Comparison of ENCODE assay signal across 26 mouse cellular contexts in genomic region chr9:77716009-77716408, GRCm38 (mm10). TPM values are rescaled to one million over a fixed set of nuclear protein-coding genes. Genes with fewer than 3 reads are reported as not detected.
DNase-seq lines count a peak whose midpoint lies in the region; ATAC-seq and TF ChIP-seq lines count a peak whose summit lies in the region.
"Had no signal": no experiment of that assay in that cellular context is flagged by ENCODE, and none has a peak within 500 bp of the region (broad histone marks: within the 10 kb centered on the region; RNA-seq: fewer than 3 reads in every experiment).

No protein-coding gene starts in this region.

- ATAC-seq in granulocyte monocyte progenitor cell, adult 5-6 weeks (replicated peaks; ENCODE audit: poor library complexity, severe bottlenecking) = peak; percentile 73
- peak; percentile 67 for ATAC-seq in megakaryocyte progenitor cell, adult 5-6 weeks (replicated peaks; ENCODE audit: poor library complexity)
- no peak for ATAC-seq in megakaryocyte-erythroid progenitor cell, adult 5-6 weeks (replicated peaks; ENCODE audit: low FRiP score, low TSS enrichment, poor library complexity, severe bottlenecking)
- no peak for ATAC-seq in forebrain, embryonic 12.5 days (ENCODE audit: low FRiP score)
- ATAC-seq: activated CD4-positive, CD25-positive, alpha-beta regulatory T cell, adult 4 months; CD4-positive, CD25-positive, alpha-beta regulatory T cell, adult 4 months; forebrain, embryonic 13.5 days; forebrain, embryonic 15.5 days; forebrain, postnatal 0 days had no signal

- 91% methylated on average over 1 of the region's 1 CpGs for WGBS in forebrain, embryonic 12.5 days

- H3K79me2 ChIP-seq in CH12.LX (replicated peaks; ENCODE audit: control insufficient read depth, extremely low read depth, insufficient read depth, poor library complexity, severe bottlenecking) = no peaks in the 10 kb centered on the region

- no peak for TF ChIP-seq EP300 in CH12.LX (IDR thresholded peaks at IDR 0.05; ENCODE audit: low read length)

- TF ChIP-seq POLR2A in CH12.LX (IDR thresholded peaks at IDR 0.05; ENCODE audit: low read depth, low read length) = no peak

- H3K36me3 ChIP-seq in CH12.LX (replicated peaks in 1 of 2; ENCODE audit: control insufficient read depth in 1 of 2, insufficient read depth in 1 of 2, low read length in 1 of 2) = no peaks in the 10 kb centered on the region
- H3K36me3 ChIP-seq in forebrain, embryonic 12.5 days (replicated peaks) = no peaks in the 10 kb centered on the region
- H3K36me3 ChIP-seq: embryonic facial prominence, embryonic 13.5 days; embryonic facial prominence, embryonic 15.5 days; forebrain, embryonic 10.5 days; forebrain, embryonic 15.5 days had no signal

- H3K4me3 ChIP-seq in CH12.LX (replicated peaks in 1 of 3; ENCODE audit: low read depth in 2 of 3, low read length in 2 of 3, poor library complexity in 1 of 3) = no peak overlapping the region
- H3K4me3 ChIP-seq in forebrain, embryonic 12.5 days (replicated peaks) = no peak overlapping the region
- H3K4me3 ChIP-seq: embryonic facial prominence, embryonic 13.5 days; embryonic facial prominence, embryonic 15.5 days; erythroblast, embryonic 14.5 days; forebrain, embryonic 10.5 days; forebrain, embryonic 13.5 days; forebrain, embryonic 15.5 days had no signal

- H3K9ac ChIP-seq in CH12.LX (ENCODE audit: insufficient read depth, low read depth) = no peak overlapping the region
- no peak overlapping the region for H3K9ac ChIP-seq in forebrain, embryonic 12.5 days
- H3K9ac ChIP-seq: embryonic facial prominence, embryonic 13.5 days; embryonic facial prominence, embryonic 15.5 days; forebrain, embryonic 13.5 days; forebrain, embryonic 15.5 days; forebrain, postnatal 0 days had no signal

- DNase-seq in CH12.LX (ENCODE audit: extremely low read depth) = no peak
- no peak for DNase-seq in right cerebral cortex, postnatal 25 days
- DNase-seq: adrenal gland, adult 8-10 months; adrenal gland, postnatal 14 days; adrenal gland, postnatal 36 days; B cell, adult 2 months; cerebellum, adult 11-12 months; cerebellum, adult 2 months; cerebellum, adult 9-10 months; cerebellum, postnatal 10 days; cerebellum, postnatal 25 days; embryo, embryonic 11 days; forebrain, postnatal 0 days had no signal

- peaks cover 0 to 10% of the 10 kb centered on the region in 2 experiments; a peak in 2 of 4 replicates for H3K4me1 ChIP-seq in CH12.LX (ENCODE audit: control insufficient read depth in 1 of 2, insufficient read depth in 2 of 2)
- no peaks in the 10 kb centered on the region for H3K4me1 ChIP-seq in forebrain, embryonic 12.5 days
- H3K4me1 ChIP-seq: embryonic facial prominence, embryonic 13.5 days; embryonic facial prominence, embryonic 15.5 days; forebrain, embryonic 10.5 days; forebrain, embryonic 13.5 days; forebrain, embryonic 15.5 days had no signal

- no peak for TF ChIP-seq CTCF in CH12.LX (conservative IDR thresholded peaks at IDR 0.05 in 1 of 2, IDR thresholded peaks at IDR 0.05 in 1 of 2; ENCODE audit: low read depth in 2 of 2, low read length in 2 of 2)

- H3K4me2 ChIP-seq in CH12.LX (ENCODE audit: insufficient read depth, low read depth, poor library complexity, severe bottlenecking) = no peak overlapping the region
- H3K4me2 ChIP-seq in forebrain, embryonic 12.5 days = no peak overlapping the region
- H3K4me2 ChIP-seq: embryonic facial prominence, embryonic 13.5 days; embryonic facial prominence, embryonic 15.5 days; forebrain, embryonic 13.5 days; forebrain, embryonic 15.5 days had no signal

- dilution Hi-C loops in CH12.LX (cut with MboI; ENCODE audit: extremely low pct_ligation_motif_present, extremely low pct_unique_long_range_greater_than_20kb, low sequenced_read_pairs) = no loop called here

- no peaks in the 10 kb centered on the region for H3K27me3 ChIP-seq in CH12.LX (replicated peaks)
- H3K27me3 ChIP-seq in forebrain, embryonic 12.5 days = no peaks in the 10 kb centered on the region
- H3K27me3 ChIP-seq: embryonic facial prominence, embryonic 13.5 days; embryonic facial prominence, embryonic 15.5 days; forebrain, embryonic 13.5 days; forebrain, embryonic 15.5 days; Patski had no signal

- no peak for TF ChIP-seq RAD21 in CH12.LX (IDR thresholded peaks at IDR 0.05; ENCODE audit: low read depth, low read length)

- no peaks in the 10 kb centered on the region for H3K9me3 ChIP-seq in CH12.LX (replicated peaks; ENCODE audit: low read length)
- H3K9me3 ChIP-seq in forebrain, embryonic 12.5 days = no peaks in the 10 kb centered on the region
- H3K9me3 ChIP-seq: embryonic facial prominence, embryonic 13.5 days; embryonic facial prominence, embryonic 15.5 days; forebrain, embryonic 10.5 days; forebrain, embryonic 13.5 days; forebrain, embryonic 15.5 days had no signal

- in situ Hi-C loops in CH12.LX (cut with MboI; ENCODE audit: low pct_ligation_motif_present, low pct_unique_long_range_greater_than_20kb, low sequenced_read_pairs) = no loop called here

- no peak overlapping the region for H3K27ac ChIP-seq in CH12.LX (ENCODE audit: insufficient read depth, low read depth)
- H3K27ac ChIP-seq in forebrain, embryonic 12.5 days = no peak overlapping the region
- H3K27ac ChIP-seq: embryonic facial prominence, embryonic 13.5 days; embryonic facial prominence, embryonic 15.5 days; forebrain, embryonic 10.5 days; forebrain, embryonic 13.5 days; forebrain, embryonic 15.5 days had no signal

TF ChIP-seq in CH12.LX, 34 proteins besides CTCF, POLR2A, EP300 and RAD21:
- TF ChIP-seq ELF1 (IDR thresholded peaks at IDR 0.05; ENCODE audit: low read depth, low read length) (0 out of 2 replicates have a peak, but pooled peaks have one; percentile 16), GABPA (IDR thresholded peaks at IDR 0.05; ENCODE audit: insufficient replicate concordance, low read depth, low read length) (no peak), MAZ (IDR thresholded peaks at IDR 0.05; ENCODE audit: low read depth, low read length) (no peak), USF1 (IDR thresholded peaks at IDR 0.05; ENCODE audit: low read depth, low read length) (no peak), KAT2A (IDR thresholded peaks at IDR 0.05; ENCODE audit: insufficient replicate concordance, low read length) (no peak)
TF ChIP-seq in CH12.LX: peak in this region for 1.

RNA-seq across cellular contexts. Expression of gene Gclc, which starts 38.3 kb away (rescaled TPM):
- total RNA-seq in CH12.LX (2012; rRNA removed) (20.4 and 22.6 TPM in 2 replicates), CH12.LX (2014; rRNA removed) (35.7 and 39.2 TPM in 2 replicates)
- 78.3 and 84.8 TPM in 2 replicates for polyA plus RNA-seq in CH12.LX (2012; ENCODE audit: insufficient read length, low read depth)
- 44.6 and 47.5 TPM in 2 replicates for total RNA-seq in granulocyte monocyte progenitor cell, adult 5-6 weeks (2014; fragmentation: Nextera tagmentation)
- 52.3 and 56.8 TPM in 2 replicates for total RNA-seq in granulocyte monocyte progenitor cell, adult 5-6 weeks (2017)
- total RNA-seq in megakaryocyte progenitor cell, adult 5-6 weeks (2015) = 43.5 and 54.8 TPM in 2 replicates
- total RNA-seq in megakaryocyte progenitor cell, adult 5-6 weeks (2017) = 38.5 and 47.2 TPM in 2 replicates
- total RNA-seq in megakaryocyte-erythroid progenitor cell, adult 5-6 weeks (2014; fragmentation: Nextera tagmentation) = 73.3 and 88.4 TPM in 2 replicates
- 74.4 and 85.9 TPM in 2 replicates for total RNA-seq in megakaryocyte-erythroid progenitor cell, adult 5-6 weeks (2017)
- 22.5 and 23.5 TPM in 2 replicates for polyA plus RNA-seq in forebrain, embryonic 12.5 days (2016; fragmentation: Nextera tagmentation; extraction: Ambion mirVana)

Comparison
In these comparisons a context has a peak if more than half of its experiments do, and no peak if none do; other contexts are left out.
1. ATAC-seq: peak in granulocyte monocyte progenitor cell, adult 5-6 weeks (single experiment) and megakaryocyte progenitor cell, adult 5-6 weeks (single experiment); none in megakaryocyte-erythroid progenitor cell, adult 5-6 weeks (single experiment) and forebrain, embryonic 12.5 days (single experiment).